ENCODE assay signal across 17 mouse cellular contexts in genomic region chr9:73962471-73962870, GRCm38 (mm10). TPM values are rescaled to one million over a fixed set of nuclear protein-coding genes. Genes with fewer than 3 reads are reported as not detected.
"Had no signal": no experiment of that assay in that cellular context is flagged by ENCODE, and none has a peak within 500 bp of the region (broad histone marks: within the 10 kb centered on the region; RNA-seq: fewer than 3 reads in every experiment).

No protein-coding gene starts in this region.

- H3K27ac ChIP-seq: lung, embryonic 15.5 days; macrophage; midbrain, embryonic 13.5 days; midbrain, embryonic 15.5 days; neural tube, embryonic 12.5 days; stomach, embryonic 15.5 days; stomach, postnatal 0 days had no signal

- ATAC-seq: lung, postnatal 0 days; midbrain, embryonic 13.5 days; midbrain, embryonic 15.5 days had no signal

- DNase-seq: lung, adult 2 months; lung, postnatal 14 days; lung, postnatal 36 days; right cerebral cortex, postnatal 14 days; thymus, adult 2 months; thymus, postnatal 25 days; thymus, postnatal 4 days had no signal

- H3K4me3 ChIP-seq: lung, embryonic 15.5 days; megakaryocyte, embryonic 14.5 days; midbrain, embryonic 13.5 days; midbrain, embryonic 15.5 days; neural tube, embryonic 12.5 days; stomach, embryonic 15.5 days had no signal

- H3K4me1 ChIP-seq: megakaryocyte, embryonic 14.5 days; midbrain, embryonic 13.5 days; midbrain, embryonic 15.5 days; neural tube, embryonic 12.5 days; stomach, embryonic 15.5 days had no signal

- H3K27me3 ChIP-seq: lung, embryonic 15.5 days; megakaryocyte, embryonic 14.5 days; midbrain, embryonic 15.5 days; neural tube, embryonic 12.5 days; stomach, embryonic 15.5 days had no signal

RNA-seq across cellular contexts. Expression of gene Unc13c, which starts 6.3 kb away (rescaled TPM):
- polyA plus RNA-seq: lung, adult 2 months; macrophage; spleen, adult 2 months; thymus, adult 2 months had no signal
